Mouse (Mus musculus): Measurements from ENCODE around the gene Prdx6.

GRCm38 (mm10) chr1:161263584-161263983, 12.6 kb upstream of the Prdx6 start:
- TF ChIP-seq CTCF (conservative IDR thresholded peaks at IDR 0.05 in 1 of 2, IDR thresholded peaks at IDR 0.05 in 1 of 2; ENCODE audit: low read depth in 2 of 2, low read length in 2 of 2) (no peak), TCF12 (IDR thresholded peaks at IDR 0.05; ENCODE audit: low read depth, low read length) (no peak), RAD21 (IDR thresholded peaks at IDR 0.05; ENCODE audit: low read depth, low read length) (no peak), NRF1 (IDR thresholded peaks at IDR 0.05; ENCODE audit: low read depth, low read length) (no peak), USF2 (conservative IDR thresholded peaks at IDR 0.05; ENCODE audit: low read depth, low read length) (no peak), ZC3H11A (IDR thresholded peaks at IDR 0.05; ENCODE audit: low read depth, low read length) (no peak)
